Mouse (Mus musculus) cerebellum, postnatal 10 days (tissue): Measurements from ENCODE around the gene Cdc42se2.
A peak's percentile ranks its signal among the peaks of the same experiment; 100 is the strongest.

Source experiments
- DNase-seq, 2 experiments: peaks; one replicate each; pipeline ENCODE4 v3.0.0; 2021; ENCODE audit warnings: mixed read lengths in 2 of 2

Cdc42se2 gene

DNA sequence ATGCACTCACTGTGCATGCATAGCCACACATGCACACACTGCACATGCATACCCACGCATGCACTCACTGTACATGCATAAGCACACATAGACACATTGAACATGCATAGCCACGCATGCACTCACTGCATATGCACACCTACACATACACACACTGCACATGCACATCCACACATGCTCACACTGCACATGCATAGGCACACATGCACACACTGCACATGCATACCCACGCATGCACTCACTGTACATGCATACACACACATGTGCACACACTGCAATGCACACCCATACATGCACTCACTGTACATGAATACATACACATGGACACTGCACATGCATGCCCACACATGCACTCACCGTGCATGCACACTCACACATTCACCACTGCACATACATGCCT is 4.0 kb upstream of the Cdc42se2 start:
- DNase-seq = no peak

DNA sequence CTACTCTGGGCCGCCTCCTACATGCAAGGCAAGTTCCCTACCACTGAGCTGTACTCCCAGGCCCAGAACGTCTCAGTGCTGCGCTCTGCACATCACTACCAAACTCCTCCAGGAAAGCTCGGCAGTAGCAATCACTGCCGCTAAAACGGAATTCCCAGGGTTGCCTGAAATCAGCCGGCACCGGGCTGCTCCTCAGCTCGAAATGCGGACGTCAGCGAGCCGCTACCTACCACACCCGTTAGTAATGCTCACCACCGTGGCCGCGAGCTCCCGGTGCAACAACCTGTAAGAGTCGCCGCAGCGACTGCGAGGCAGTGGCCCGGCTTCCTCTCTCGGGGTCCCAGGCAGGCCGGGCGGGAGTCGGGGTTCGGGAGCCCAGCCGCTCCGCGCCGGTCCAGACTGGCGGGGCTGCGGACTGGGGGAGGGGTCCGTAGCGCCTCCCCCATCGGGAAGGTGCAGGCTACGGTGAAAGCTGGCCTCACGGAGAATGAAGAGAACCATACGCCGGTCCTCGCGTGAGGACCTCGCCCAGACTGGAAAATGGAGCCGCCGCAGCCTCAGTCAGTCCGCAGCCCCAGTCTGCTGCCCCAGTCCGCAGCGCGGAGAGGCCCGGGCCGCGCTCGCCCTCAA is 502 bp downstream of the Cdc42se2 start:
- DNase-seq = no peak

DNA sequence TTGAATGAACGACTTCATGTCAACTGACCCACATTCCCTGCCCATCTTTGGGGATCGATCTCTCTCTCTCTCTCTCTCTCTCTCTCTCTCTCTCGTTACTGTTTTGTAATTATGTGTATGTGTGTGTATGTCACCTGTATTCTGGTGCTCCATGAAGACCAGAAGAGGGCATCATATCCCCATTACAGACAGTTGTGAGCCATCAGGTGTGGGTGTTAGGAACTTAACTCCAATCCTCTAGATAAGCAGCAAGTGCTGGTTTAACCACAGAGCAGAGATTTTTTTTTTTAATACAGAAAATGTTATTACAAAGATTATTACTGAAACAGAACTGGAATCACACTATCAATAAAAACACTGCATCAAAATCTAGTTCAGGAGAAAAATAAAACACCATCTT is 1.9 kb downstream of the Cdc42se2 start:
- DNase-seq = no peak

DNA sequence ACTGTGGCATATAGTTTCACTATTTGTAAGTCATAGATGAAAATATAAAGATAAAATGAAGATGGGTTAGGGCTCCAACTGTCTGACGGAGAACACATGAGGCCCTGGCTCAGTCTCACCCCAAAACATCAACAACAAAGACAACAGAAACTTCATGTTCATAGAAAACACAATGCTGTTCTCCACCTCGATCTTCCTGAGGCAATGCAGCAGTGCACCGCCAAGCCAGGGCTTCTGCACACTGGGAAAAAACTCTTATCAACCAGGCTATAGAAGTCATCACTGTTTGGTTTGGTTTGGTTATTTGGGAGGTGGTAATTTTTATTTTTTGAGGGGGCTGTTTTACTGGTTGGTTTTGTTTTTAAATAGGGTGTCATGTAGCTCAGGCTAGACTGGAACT is 3.0 kb downstream of the Cdc42se2 start:
- DNase-seq = no peak

DNA sequence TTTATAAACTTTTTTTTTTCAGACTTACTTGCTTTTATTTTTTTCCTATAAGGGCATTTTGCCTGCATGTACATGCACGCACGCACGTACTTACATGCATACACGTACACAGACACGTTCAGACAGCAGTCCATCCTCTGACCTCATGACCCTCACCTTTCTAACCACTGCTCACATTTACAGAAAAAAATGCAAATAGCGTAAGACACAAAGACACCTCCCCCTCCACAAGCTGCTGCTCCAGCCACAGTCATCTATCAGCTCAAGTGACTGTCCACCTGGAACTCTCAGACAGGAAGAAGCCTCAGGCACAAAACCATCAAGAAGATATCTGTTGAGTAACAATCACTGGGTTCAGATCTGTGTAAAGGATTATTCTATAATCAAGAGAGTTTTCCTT is 5.2 kb downstream of the Cdc42se2 start:
- no peak for DNase-seq

DNA sequence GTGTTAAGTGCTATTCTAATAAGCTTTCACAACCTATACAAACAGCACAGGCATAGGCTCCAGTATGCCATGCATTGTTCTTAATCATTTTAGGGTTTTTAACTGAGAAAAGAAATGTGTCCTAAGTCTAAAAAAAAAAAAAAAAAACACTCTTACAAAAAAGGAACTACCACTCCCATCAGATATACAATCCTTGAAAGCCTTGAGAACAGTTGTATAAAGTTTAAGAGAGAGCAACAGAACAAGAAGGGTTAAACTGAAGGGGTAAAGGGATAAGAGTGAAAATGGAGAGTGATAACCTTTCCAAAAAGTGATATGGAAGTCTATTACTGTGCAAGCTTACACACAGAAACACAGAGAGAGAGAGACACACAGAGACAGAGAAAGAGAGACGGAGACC is 7.5 kb downstream of the Cdc42se2 start:
- no peak for DNase-seq

DNA sequence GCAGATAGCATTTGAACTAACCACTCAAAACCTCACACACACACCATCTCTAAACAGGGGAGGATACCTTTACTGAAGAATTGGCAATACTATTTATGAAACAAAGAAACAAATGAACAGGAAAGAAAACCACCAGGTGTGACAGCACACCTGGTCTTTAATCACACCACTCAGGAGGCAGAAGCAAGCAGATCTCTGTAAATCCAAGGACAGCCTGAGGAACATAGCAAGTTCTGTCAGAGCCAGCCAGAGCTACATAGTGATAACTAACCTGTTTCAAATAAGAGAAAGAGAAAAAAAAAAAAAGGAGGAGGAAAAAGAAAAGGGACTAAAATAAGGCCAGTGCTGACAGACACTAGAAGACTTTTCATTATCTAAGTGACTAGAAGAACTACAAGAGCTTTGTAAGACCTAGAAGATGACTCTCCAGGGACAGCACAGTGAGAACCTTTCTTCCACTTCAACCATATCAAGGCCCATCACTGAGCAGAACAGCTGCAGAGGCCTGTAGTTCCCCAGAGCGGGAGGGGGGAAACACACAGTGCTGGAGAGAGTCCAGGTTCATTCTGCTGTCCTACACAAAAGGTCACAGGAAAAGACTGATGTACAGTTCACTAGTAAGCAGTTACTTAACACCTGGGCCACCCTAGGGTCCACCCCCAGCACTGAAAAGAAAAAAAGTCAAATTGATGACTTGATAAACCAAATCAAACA is 9.2 kb downstream of the Cdc42se2 start:
- DNase-seq = peak in 1 of 2 experiments; percentile 22

DNA sequence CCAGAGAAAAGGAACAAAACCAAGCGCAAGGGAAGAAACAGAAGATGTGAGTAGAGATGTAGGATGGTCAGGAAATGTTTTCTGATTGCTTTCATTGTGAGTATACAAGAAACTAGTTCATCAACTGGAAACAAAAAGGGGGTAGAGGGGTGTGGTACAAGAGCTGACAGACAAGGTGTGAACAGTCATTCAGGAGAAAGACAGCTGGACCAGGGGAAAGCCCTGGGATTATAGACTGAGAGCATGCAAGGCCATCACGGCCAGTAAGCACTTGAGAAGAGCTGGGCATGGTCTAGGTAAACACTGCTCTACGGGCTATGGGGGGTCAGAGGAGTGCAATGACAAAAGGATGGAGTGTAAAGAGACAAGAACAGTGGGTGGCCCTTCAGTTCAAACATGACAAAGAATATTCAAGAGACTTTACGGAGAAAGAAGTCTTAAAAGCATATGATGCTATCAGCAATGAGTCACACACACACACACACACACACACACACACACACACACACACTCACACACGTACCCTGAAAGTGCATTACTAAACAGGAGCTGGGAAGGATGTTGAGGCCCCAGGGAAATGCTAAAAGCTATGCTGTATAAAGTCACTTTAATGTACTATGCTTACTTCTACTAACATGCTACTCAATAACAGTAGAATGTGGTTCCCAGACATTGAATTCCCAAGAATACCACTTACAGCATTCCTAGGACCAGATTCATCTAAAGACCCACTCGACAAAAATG is 9.9 kb downstream of the Cdc42se2 start:
- no peak for DNase-seq

DNA sequence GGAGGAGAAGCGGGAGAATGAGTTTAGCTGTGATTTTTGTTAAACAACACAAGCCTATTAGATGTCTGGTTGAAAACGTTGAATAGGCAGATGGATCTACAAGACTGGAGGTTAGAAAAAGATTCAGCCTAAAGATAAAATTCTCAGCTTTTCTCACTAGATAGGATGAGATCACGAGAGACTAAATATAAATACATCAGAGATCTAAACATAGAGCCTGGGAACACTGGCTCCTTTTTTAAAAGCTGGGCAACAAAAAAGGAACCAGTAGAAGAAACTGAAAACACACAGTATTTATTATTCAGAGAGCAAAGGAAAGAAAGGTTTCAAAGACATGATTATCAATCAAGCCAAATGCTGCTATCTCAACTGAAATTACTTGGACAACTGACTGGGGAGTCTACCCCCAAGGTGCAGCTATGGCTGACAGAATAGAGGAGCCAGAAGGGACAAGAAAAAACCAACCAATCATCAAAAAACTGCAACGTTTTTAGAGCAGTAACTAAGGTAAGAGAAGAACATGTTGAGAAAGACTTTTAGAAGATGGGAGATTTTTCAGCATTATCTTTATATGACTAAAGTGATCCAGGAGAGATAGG is 10.6 kb downstream of the Cdc42se2 start:
- DNase-seq = no peak

DNA sequence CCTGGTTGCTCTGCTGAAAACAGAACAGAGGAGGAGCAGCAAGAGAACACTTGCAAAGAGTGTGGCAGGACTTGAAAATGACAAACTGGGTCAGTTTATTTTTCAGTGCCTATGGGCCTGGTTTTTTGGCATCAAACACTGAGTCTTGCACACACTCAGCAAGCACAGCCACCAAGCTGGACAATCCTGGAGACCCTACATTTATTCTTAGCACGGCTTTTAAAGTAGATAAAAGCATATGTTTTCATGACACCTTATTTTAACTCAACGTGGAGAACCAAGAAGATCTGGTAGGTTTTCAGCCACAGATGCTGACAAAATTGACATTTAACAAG is 11.1 kb downstream of the Cdc42se2 start:
- no peak for DNase-seq

DNA sequence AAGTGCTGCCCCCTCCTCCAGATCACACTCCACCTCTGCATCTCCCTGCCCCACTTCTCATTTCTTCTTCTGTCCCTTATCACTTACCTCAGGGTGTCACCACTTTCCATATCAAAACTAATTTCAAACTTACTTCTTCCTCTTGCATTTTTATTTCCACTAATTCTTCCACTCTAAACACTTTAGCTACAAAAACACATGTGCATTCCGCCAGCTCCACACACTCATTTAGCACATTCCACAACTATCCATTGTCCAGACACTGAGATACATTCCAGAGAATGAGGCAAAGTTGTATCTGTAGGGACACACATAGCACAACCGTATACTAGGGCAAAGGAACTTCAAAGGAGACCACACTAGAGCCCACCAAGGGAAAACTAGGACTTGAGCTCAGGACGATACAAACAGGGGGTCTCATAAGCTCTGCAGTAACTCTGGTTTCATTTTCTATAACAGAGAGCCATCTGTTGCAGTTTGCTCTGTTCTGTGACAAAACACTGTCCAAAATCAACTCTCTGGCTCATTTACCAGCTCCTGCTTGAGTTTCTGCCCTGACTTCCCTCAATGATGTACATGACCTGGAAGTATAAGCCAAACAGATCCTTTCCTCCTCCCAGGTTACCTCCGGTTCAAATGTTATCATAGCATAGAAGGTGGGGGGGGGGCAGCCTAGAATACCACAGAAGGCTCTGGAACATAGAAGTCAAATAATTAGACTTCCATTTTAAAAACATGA is 11.7 kb downstream of the Cdc42se2 start:
- no peak for DNase-seq

DNA sequence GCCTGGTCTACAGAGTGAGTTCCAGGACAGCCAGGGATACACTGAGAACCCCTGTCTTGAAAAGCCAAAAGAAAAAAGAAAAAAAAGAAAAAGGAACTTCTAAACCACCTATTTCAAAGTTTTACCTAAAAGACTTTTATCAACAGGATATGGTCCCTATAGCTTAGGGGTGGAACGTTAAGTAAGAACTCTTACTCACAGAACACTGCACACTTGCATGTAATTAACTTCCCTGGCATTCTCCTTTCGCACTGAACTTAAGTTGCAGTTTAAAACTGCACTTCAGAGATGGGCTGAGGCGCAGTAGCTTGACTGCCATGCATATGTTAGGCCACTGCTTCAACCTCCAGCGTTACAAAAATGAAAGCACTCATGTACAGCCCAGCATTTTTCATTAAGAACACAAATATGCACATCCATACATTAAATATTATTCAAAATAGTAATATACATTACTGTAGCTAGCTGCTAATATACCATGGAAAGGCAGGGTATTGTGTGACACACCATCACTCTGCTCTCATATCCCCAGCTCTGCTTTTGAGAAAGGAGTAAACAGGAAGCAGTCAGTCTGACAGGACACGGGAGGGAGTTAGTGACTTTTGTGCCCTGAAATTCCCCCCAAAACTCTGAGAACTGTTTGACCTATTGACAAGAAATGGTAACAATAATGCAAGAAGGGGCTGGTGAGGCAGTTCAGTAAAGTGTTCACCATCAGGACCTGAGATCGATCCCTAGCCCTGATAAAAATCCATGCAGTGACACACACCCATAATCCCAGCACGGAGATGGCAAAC is 13.0 kb downstream of the Cdc42se2 start:
- no peak for DNase-seq

DNA sequence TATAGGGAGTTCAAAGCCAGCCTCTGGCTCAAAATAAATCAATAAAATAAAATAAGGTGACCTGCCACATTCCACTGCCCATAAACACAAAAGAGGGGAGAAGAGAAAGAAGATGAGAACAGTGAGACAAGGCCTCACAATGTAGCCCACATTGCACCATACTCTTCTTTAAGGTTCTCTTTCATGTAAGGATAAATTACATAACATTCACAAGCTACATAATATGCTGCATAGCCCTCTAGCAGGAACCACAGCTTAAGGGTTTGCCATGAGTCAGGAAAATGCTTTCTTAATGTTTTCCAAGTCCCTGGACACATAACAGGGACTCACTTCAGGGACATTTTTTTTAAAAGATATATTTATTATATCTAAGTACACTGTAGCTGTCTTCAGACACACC is 15.9 kb downstream of the Cdc42se2 start:
- no peak for DNase-seq

DNA sequence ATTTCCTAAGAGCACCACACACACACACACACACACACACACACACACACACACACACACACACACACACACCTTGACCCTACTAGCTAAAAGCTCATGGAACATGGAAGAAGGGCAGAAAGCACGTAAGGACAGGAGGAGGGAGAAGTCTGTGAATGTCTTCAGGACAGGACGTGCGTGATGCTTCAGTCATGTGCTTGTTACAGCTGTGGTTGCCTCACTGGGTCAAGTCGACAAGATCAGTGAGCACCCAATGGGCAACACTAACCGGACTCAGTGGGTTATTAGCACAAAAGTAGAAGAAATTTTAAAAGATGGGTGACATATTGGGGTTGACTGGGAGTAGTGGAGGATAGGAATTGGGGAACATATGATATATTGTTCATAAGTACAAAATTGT is 17.6 kb downstream of the Cdc42se2 start:
- no peak for DNase-seq

DNA sequence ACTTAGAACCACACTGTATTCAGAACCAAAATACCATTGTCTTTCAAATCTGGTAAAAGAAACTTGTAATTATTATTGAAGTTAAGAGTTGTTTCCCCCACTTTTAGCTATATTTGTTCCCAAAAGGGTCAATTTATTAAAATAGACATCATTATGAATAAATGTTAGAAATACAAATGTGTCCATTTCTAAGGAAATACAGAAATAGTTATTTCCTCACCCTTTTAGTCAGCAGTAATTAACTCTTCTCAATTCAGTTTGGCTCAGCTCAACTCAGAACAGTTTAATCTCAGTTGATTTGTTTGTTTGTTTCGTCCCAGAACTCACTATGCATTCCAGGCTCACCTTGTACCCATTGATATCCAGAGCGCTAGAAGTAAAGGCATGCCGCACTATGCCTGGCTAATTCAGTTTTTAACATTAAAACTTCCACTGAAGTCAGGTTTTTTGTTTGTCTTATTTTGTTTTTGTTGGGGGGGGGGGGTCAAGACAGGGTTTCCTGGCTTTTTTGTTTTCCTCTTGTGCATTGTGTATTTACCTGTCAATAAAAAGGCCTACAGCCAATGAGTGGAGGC is 19.3 kb downstream of the Cdc42se2 start:
- DNase-seq = no peak

DNA sequence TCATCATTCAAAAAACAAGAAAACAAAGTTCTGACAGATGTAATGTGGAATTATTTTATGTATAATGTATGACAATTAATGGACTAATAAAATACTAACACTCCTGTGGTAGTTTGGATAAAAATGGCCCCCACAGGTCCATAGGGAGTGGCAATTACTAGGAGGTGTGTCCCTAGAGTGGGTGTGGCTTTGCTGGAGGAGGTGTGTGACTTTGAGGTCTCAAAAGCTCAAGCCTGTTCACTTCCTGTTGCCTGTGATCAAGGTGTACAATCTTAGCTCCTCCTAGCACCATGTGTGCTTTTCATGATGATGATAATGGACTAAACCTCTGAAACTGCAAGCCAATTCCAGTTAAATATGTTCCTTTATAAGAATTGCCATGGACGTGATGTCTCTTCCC is 22.7 kb downstream of the Cdc42se2 start:
- no peak for DNase-seq

DNA sequence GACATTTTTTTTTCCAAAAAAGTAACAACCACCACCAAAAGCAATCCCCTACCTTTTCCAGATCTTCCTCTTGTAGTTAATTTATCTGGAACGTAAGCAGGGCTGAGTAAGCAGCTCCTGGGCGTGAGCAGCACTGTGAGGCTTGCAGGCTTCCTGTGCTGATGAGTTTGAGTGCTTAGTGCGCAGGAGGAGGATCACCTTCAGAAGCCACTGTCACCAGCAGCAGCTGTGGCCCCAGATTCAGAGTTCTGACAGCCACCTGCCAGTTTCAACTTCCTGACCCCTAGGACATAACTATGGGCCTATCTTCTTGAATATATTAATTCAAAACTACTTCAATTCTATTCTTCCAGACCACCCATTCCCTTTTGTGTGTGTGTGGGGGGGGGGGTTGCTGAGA is 23.4 kb downstream of the Cdc42se2 start:
- no peak for DNase-seq

DNA sequence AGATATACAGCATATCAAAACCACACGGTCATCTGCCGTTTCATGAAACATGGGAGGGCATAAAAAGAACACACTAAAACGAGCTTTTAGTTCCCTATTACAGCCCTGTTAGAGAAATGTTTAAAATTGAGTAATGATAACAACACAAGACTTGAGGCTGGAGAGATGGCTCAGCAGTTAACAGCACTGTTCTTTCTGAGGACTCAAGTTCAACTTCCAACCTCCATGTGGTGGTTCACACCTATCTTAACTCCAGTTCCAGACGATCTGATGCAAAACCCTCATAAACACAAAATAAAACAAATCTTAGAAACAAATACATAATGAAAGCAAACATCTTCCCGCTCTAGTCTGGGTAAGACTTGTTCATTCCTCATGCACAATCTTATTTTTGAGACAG is 24.7 kb downstream of the Cdc42se2 start:
- no peak for DNase-seq

DNA sequence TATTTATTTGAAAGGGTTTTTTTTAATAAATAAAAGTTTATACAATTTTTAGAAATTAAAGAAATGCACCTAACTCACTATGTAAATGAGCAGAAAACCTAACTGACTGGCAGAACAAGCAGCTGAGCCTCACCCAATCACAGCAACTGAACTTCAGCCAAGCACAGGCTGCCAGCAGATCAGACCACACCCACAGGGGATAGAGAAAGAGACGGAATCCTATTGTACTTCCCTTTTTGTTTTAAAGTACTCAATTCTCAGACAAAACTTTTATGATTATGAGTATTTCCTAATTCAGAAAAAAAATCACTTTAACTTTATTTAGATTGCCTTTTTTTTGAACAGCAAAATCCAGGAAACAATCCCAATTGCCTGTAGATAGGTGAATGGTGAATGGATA is 29.5 kb downstream of the Cdc42se2 start:
- DNase-seq = peak; percentile 64 to 66

DNA sequence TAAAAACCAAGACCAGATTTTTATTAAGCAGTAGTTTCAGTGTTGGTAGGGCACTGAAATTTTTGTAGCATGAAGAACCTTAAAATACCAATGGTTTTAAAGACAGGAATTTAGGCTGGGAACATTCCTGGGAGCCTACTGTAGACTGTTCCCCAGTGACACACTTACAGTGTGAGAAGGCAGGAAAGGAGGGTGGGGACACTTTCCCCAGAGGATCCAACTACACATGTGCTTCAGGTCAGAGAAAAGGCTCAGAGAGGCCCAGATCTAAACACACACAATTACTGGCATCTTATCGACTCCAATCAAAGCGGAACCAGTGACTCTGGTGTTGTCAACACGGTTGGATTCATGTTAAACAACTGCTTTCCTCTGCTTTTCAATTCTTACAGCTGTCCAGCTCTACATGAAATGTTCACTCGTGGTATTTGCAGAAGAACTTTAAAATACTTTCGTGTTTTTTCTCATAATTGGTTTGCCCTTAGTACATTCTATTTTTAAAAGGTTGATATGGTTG is 32.3 kb downstream of the Cdc42se2 start:
- DNase-seq = no peak

DNA sequence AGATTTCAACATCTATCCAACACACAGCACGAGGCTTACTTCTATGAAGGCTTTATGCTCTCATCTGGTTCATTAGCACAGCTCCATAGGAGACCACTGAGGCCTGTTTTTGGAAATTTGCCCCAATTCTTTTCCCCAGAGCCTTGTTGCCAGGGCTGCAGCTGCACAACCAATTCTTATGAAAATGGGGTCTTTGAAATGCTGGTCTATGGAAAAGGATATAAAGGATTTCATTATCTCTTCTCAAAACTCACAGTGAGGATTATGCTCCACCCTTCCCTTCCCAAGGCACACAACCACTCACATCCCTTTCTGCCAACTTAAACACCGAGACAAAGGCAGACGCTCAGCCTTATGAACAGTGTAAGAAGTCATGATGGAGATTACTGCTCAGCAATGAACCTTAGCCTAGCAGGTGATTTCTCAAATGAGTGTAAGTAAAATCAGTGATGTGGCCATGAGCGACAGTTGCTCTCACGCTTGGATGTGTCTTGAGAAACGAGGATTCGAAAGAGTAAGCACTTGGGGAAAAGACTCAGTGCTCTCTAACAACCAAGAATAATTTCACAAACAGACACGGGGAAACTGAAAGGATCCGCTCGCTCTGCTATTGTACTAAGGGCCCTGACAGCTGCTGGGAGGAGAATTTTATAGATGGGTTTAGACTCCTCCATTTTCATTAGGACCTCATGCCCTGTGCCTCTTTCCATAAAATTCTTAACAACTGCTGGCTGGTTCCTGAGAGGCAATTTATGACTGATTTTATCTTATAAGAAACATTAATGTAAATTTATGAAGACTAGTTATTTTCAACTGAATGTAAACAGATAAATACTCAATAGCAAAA is 33.0 kb downstream of the Cdc42se2 start:
- peak; percentile 69 to 77 for DNase-seq
